13 mouse cellular contexts compared by ENCODE assay signal in genomic region chr1:107811136-107811535, GRCm38 (mm10).
DNase-seq lines count a peak whose midpoint lies in the region.
"Had no signal": no experiment of that assay in that cellular context is flagged by ENCODE, and none has a peak within 500 bp of the region (broad histone marks: within the 10 kb centered on the region; RNA-seq: fewer than 3 reads in every experiment).

No protein-coding gene starts in this region.

- DNase-seq in cerebellum, postnatal 25 days: peak; percentile 11 to 25
- no peak for DNase-seq in cerebellum, adult 9-11 months
- DNase-seq in heart, postnatal 10 days: peak; percentile 7 to 10
- DNase-seq in heart, postnatal 4 days: no peak
- DNase-seq in Muller cell, postnatal 12 days (ENCODE audit: inconsistent ontology term): peak; percentile 11
- peak; percentile 29 for DNase-seq in fibroblast of lung, adult 2 months (ENCODE audit: low read depth)
- no peak for DNase-seq in left cerebral cortex, adult 8-10 months (ENCODE audit: low spot score in 2 of 2)
- DNase-seq: adrenal gland, postnatal 14 days; cerebellum, adult 18-20 months; cerebellum, adult 9-10 months; gastrocnemius, adult 2 months; gastrocnemius, postnatal 14 days; kidney, adult 2 months had no signal

- intact Hi-C loops in heart, postnatal 10 days (cut with DNase I): no loop called here

Comparison
In these comparisons a context has a peak if more than half of its experiments do, and no peak if none do; other contexts are left out.
1. DNase-seq: peak in cerebellum, postnatal 25 days (2 of 2), heart, postnatal 10 days (2 of 2), Muller cell, postnatal 12 days (single experiment) and fibroblast of lung, adult 2 months (single experiment); none in cerebellum, adult 9-11 months (single experiment), heart, postnatal 4 days (single experiment) and left cerebral cortex, adult 8-10 months (0 of 2).